Mouse (Mus musculus): Measurements from ENCODE around the gene Tigit. TPM values are rescaled to one million over a fixed set of nuclear protein-coding genes. Genes with fewer than 3 reads are reported as not detected.

The Tigit gene
- polyA plus RNA-seq, 1 experiment from 2014 or later = not detected

- WGBS = 83% methylated on average over 6 of the region's 6 CpGs
- Histone ChIP-seq H3K36me3 (ENCODE audit: control insufficient read depth, insufficient read depth, low read length) (no peaks in the 10 kb centered on the region), H3K27ac (ENCODE audit: low read length) (no peak overlapping the region)
Observed at GRCm38 (mm10) chr16:43655183-43655787, 8.7 kb downstream of the Tigit start.

DNA sequence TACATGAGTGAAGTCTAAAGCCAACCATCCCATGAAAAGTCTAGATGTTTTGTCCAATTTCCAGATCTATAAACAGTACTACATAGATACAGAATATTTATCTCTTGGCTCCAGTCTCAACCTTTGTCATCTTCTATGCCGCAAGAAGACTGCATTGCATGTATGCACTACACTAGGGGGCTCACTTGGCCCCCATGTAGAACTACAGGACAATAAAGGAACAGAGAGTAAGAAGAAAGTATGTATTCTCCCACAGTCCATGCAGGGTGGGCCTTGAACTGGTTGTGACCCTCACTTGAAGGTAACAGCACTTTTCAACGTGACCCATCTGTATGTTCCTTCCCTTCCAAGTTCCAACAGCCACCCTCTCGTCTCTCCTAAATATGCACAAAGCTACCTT, 9.7 kb downstream of the Tigit start:
- H3K27me3 ChIP-seq (ENCODE audit: control insufficient read depth, insufficient read depth, low read length) = no peaks in the 10 kb centered on the region

More at GRCm38 (mm10) chr16:43655183-43655787, 8.7 kb downstream of the Tigit start:
- Histone ChIP-seq H3K27me3 (ENCODE audit: control insufficient read depth, insufficient read depth, low read length) (no peaks in the 10 kb centered on the region), H3K9ac (replicated peaks; ENCODE audit: low read depth, low read length) (no peak overlapping the region), H3K4me3 (ENCODE audit: low read depth, low read length) (no peak overlapping the region), H3K4me1 (ENCODE audit: control insufficient read depth, insufficient read depth, low read length) (no peaks in the 10 kb centered on the region), H3K4me2 (replicated peaks; ENCODE audit: low read depth, low read length) (no peak overlapping the region), H3K9me3 (ENCODE audit: control insufficient read depth, low read depth, low read length) (no peaks in the 10 kb centered on the region)
- no peak for ATAC-seq (ENCODE audit: insufficient number of reproducible peaks, insufficient read depth, low FRiP score, low read depth)

DNA sequence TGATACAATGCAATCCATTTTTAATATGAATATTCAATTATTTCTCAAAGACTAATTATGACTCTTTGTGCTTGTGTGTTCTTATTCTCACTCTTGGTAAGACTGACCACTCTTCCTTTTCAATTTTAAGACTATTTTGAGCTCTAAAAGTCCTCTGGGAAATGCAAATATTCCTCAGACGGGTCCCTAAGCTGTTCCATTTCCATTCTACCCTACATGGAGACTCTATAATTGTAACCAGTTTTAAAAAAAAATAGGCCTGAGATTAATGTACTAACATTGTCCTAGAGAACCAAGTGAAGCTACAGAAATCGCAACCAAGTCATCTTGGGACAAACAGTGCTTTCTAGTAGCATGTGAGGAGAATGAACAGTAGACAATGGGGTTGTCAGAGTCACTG, 10.7 kb downstream of the Tigit start:
- H3K9ac ChIP-seq (replicated peaks; ENCODE audit: low read depth, low read length) = no peak overlapping the region
- H3K27ac ChIP-seq (ENCODE audit: low read length) = no peak overlapping the region
- H3K4me3 ChIP-seq (ENCODE audit: low read depth, low read length) = no peak overlapping the region
- H3K4me2 ChIP-seq (replicated peaks; ENCODE audit: low read depth, low read length) = no peak overlapping the region
- H3K27me3 ChIP-seq (ENCODE audit: control insufficient read depth, insufficient read depth, low read length) = no peaks in the 10 kb centered on the region
- H3K4me1 ChIP-seq (ENCODE audit: control insufficient read depth, insufficient read depth, low read length) = no peaks in the 10 kb centered on the region
- WGBS = 83% methylated on average over 2 of the region's 2 CpGs
- H3K9me3 ChIP-seq (ENCODE audit: control insufficient read depth, low read depth, low read length) = no peaks in the 10 kb centered on the region
- no peaks in the 10 kb centered on the region for H3K36me3 ChIP-seq (ENCODE audit: control insufficient read depth, insufficient read depth, low read length)
- ATAC-seq (ENCODE audit: insufficient number of reproducible peaks, insufficient read depth, low FRiP score, low read depth) = no peak

More for the DNA sequence above, 9.7 kb downstream of the Tigit start:
- no peaks in the 10 kb centered on the region for H3K4me1 ChIP-seq (ENCODE audit: control insufficient read depth, insufficient read depth, low read length)
- no peaks in the 10 kb centered on the region for H3K36me3 ChIP-seq (ENCODE audit: control insufficient read depth, insufficient read depth, low read length)
- no peaks in the 10 kb centered on the region for H3K9me3 ChIP-seq (ENCODE audit: control insufficient read depth, low read depth, low read length)
- no peak overlapping the region for H3K4me2 ChIP-seq (replicated peaks; ENCODE audit: low read depth, low read length)
- no peak overlapping the region for H3K9ac ChIP-seq (replicated peaks; ENCODE audit: low read depth, low read length)
- whole genome bisulfite sequencing = 83% methylated on average over 3 of the region's 3 CpGs
- H3K27ac ChIP-seq (ENCODE audit: low read length) = no peak overlapping the region
- no peak overlapping the region for H3K4me3 ChIP-seq (ENCODE audit: low read depth, low read length)
- no peak for ATAC-seq (ENCODE audit: insufficient number of reproducible peaks, insufficient read depth, low FRiP score, low read depth)

- H3K9ac ChIP-seq (replicated peaks; ENCODE audit: low read depth, low read length) = no peak overlapping the region
- no peak for ATAC-seq (ENCODE audit: insufficient number of reproducible peaks, insufficient read depth, low FRiP score, low read depth)
- WGBS = 89% methylated on average over 2 of the region's 3 CpGs
- no peaks in the 10 kb centered on the region for H3K9me3 ChIP-seq (ENCODE audit: control insufficient read depth, low read depth, low read length)
- H3K4me1 ChIP-seq (ENCODE audit: control insufficient read depth, insufficient read depth, low read length) = no peaks in the 10 kb centered on the region
- H3K4me2 ChIP-seq (replicated peaks; ENCODE audit: low read depth, low read length) = no peak overlapping the region
- H3K27ac ChIP-seq (ENCODE audit: low read length) = no peak overlapping the region
- no peak overlapping the region for H3K4me3 ChIP-seq (ENCODE audit: low read depth, low read length)
- H3K36me3 ChIP-seq (ENCODE audit: control insufficient read depth, insufficient read depth, low read length) = no peaks in the 10 kb centered on the region
- H3K27me3 ChIP-seq (ENCODE audit: control insufficient read depth, insufficient read depth, low read length) = no peaks in the 10 kb centered on the region
Observed at GRCm38 (mm10) chr16:43650355-43651080, 13.4 kb downstream of the Tigit start.

DNA sequence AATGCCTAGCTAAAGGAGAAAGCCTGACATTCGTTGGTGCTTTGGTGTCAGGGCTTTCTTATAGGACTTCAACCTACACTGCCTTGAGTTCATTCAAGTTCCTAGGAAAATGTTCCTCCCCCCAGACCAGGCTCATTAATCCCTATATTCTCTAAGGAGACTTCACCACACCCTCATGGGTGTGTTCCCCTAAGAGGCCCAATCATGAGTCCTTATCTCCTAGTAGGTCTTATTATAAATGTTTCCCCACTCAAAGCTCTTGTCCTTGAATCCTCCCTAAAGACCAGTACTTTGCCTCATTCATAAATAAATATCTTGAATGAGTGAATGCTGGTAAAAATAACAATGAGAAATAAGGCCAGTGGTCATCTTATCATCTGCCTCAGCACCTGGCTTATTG, 16.3 kb downstream of the Tigit start:
- no peak overlapping the region for H3K4me3 ChIP-seq (ENCODE audit: low read depth, low read length)
- WGBS = 80% methylated on average over 1 of the region's 1 CpGs
- no peaks in the 10 kb centered on the region for H3K27me3 ChIP-seq (ENCODE audit: control insufficient read depth, insufficient read depth, low read length)
- no peak overlapping the region for H3K9ac ChIP-seq (replicated peaks; ENCODE audit: low read depth, low read length)
- H3K4me2 ChIP-seq (replicated peaks; ENCODE audit: low read depth, low read length) = no peak overlapping the region
- H3K9me3 ChIP-seq (ENCODE audit: control insufficient read depth, low read depth, low read length) = no peaks in the 10 kb centered on the region
- ATAC-seq (ENCODE audit: insufficient number of reproducible peaks, insufficient read depth, low FRiP score, low read depth) = no peak
- H3K36me3 ChIP-seq (ENCODE audit: control insufficient read depth, insufficient read depth, low read length) = no peaks in the 10 kb centered on the region
- no peak overlapping the region for H3K27ac ChIP-seq (ENCODE audit: low read length)
- H3K4me1 ChIP-seq (ENCODE audit: control insufficient read depth, insufficient read depth, low read length) = no peaks in the 10 kb centered on the region

GRCm38 (mm10) chr16:43646943-43647342, 17.0 kb downstream of the Tigit start:
- Histone ChIP-seq H3K27ac (ENCODE audit: low read length) (no peak overlapping the region), H3K27me3 (ENCODE audit: control insufficient read depth, insufficient read depth, low read length) (no peaks in the 10 kb centered on the region), H3K9me3 (ENCODE audit: control insufficient read depth, low read depth, low read length) (no peaks in the 10 kb centered on the region), H3K4me3 (ENCODE audit: low read depth, low read length) (no peak overlapping the region), H3K4me1 (ENCODE audit: control insufficient read depth, insufficient read depth, low read length) (no peaks in the 10 kb centered on the region), H3K36me3 (ENCODE audit: control insufficient read depth, insufficient read depth, low read length) (no peaks in the 10 kb centered on the region), H3K9ac (replicated peaks; ENCODE audit: low read depth, low read length) (no peak overlapping the region), H3K4me2 (replicated peaks; ENCODE audit: low read depth, low read length) (no peak overlapping the region)
- WGBS = 86% methylated on average over 3 of the region's 3 CpGs
- ATAC-seq (ENCODE audit: insufficient number of reproducible peaks, insufficient read depth, low FRiP score, low read depth) = no peak

GRCm38 (mm10) chr16:43645879-43646278, 18.1 kb downstream of the Tigit start:
- Histone ChIP-seq H3K9me3 (ENCODE audit: control insufficient read depth, low read depth, low read length) (no peaks in the 10 kb centered on the region), H3K4me2 (replicated peaks; ENCODE audit: low read depth, low read length) (no peak overlapping the region), H3K27ac (ENCODE audit: low read length) (no peak overlapping the region), H3K4me1 (ENCODE audit: control insufficient read depth, insufficient read depth, low read length) (no peaks in the 10 kb centered on the region), H3K27me3 (ENCODE audit: control insufficient read depth, insufficient read depth, low read length) (no peaks in the 10 kb centered on the region), H3K36me3 (ENCODE audit: control insufficient read depth, insufficient read depth, low read length) (no peaks in the 10 kb centered on the region), H3K9ac (replicated peaks; ENCODE audit: low read depth, low read length) (no peak overlapping the region), H3K4me3 (ENCODE audit: low read depth, low read length) (no peak overlapping the region)
- ATAC-seq (ENCODE audit: insufficient number of reproducible peaks, insufficient read depth, low FRiP score, low read depth) = no peak
- 69% methylated on average over 4 of the region's 4 CpGs for WGBS

- H3K4me2 ChIP-seq (replicated peaks; ENCODE audit: low read depth, low read length) = no peak overlapping the region
- H3K27ac ChIP-seq (ENCODE audit: low read length) = no peak overlapping the region
- no peaks in the 10 kb centered on the region for H3K4me1 ChIP-seq (ENCODE audit: control insufficient read depth, insufficient read depth, low read length)
- no peak overlapping the region for H3K4me3 ChIP-seq (ENCODE audit: low read depth, low read length)
- H3K9me3 ChIP-seq (ENCODE audit: control insufficient read depth, low read depth, low read length) = no peaks in the 10 kb centered on the region
- ATAC-seq (ENCODE audit: insufficient number of reproducible peaks, insufficient read depth, low FRiP score, low read depth) = no peak
- no peaks in the 10 kb centered on the region for H3K36me3 ChIP-seq (ENCODE audit: control insufficient read depth, insufficient read depth, low read length)
- H3K9ac ChIP-seq (replicated peaks; ENCODE audit: low read depth, low read length) = no peak overlapping the region
- 78% methylated on average over 8 of the region's 8 CpGs for WGBS
- H3K27me3 ChIP-seq (ENCODE audit: control insufficient read depth, insufficient read depth, low read length) = no peaks in the 10 kb centered on the region
Observed at GRCm38 (mm10) chr16:43641230-43641629, 22.7 kb downstream of the Tigit start.
